Mouse (Mus musculus) MEL (cell line): Measurements from ENCODE around the gene Radil. TPM values are rescaled to one million over a fixed set of nuclear protein-coding genes. Genes with fewer than 3 reads are reported as not detected.

Experiments used
- DNase-seq: peaks from one replicate; pipeline ENCODE4 v3.0.0; 2011; ENCODE audit warnings: low read depth, low spot score
- H3K27ac ChIP-seq: 2 replicates; pipeline ENCODE4 v1.5.1; 2012; ENCODE audit warnings: low read depth, mild to moderate bottlenecking, control low read depth, low read length, moderate library complexity; ENCODE audit not compliant: control insufficient read depth
- H3K27me3 ChIP-seq, 2 experiments: fragments of 150-350 bp in 1 of 2; sonication (generic) in 1 of 2; 2 replicates each; pipeline ENCODE4 v1.6.1; 2012; ENCODE audit warnings: low read length in 2 of 2, mild to moderate bottlenecking in 2 of 2, improper control_type of control experiment in 1 of 2, moderate library complexity in 1 of 2; ENCODE audit not compliant: insufficient read depth in 2 of 2, control insufficient read depth in 1 of 2
- H3K36me3 ChIP-seq, 2 experiments: 2 replicates each; pipeline ENCODE4 v1.6.1; 2012 to 2014; ENCODE audit warnings: low read length in 2 of 2, improper control_type of control experiment in 1 of 2, inconsistent platforms in 1 of 2, mild to moderate bottlenecking in 1 of 2; ENCODE audit not compliant: insufficient read depth in 2 of 2, control insufficient read depth in 1 of 2
- H3K4me1 ChIP-seq, 2 experiments: fragments of 150-350 bp in 1 of 2; sonication (generic) in 1 of 2; 2 replicates each; pipeline ENCODE4 v1.6.1; 2012; ENCODE audit warnings: low read length in 2 of 2, improper control_type of control experiment in 1 of 2, mild to moderate bottlenecking in 1 of 2; ENCODE audit not compliant: insufficient read depth in 2 of 2, control insufficient read depth in 1 of 2
- H3K4me3 ChIP-seq, 2 experiments: fragments of 150-350 bp in 1 of 2; sonication (generic) in 1 of 2; 2 replicates each; pipeline ENCODE4 v1.5.1; 2012; ENCODE audit warnings: low read depth in 2 of 2, low read length in 2 of 2, mild to moderate bottlenecking in 2 of 2, moderate library complexity in 2 of 2, control low read depth in 1 of 2, improper control_type of control experiment in 1 of 2; ENCODE audit not compliant: control insufficient read depth in 1 of 2, insufficient read depth in 1 of 2
- H3K79me2 ChIP-seq: 2 replicates; pipeline ENCODE4 v1.6.1; 2012; ENCODE audit warnings: mild to moderate bottlenecking, low read length, moderate library complexity; ENCODE audit not compliant: control insufficient read depth, poor library complexity, insufficient read depth
- H3K9ac ChIP-seq: 2 replicates; pipeline ENCODE4 v1.6.1; 2012; ENCODE audit warnings: low read depth, mild to moderate bottlenecking, control low read depth, low read length, moderate library complexity; ENCODE audit not compliant: control insufficient read depth, poor library complexity, severe bottlenecking
- H3K9me3 ChIP-seq: fragments of 150-350 bp; sonication (generic); replicated peaks from 2 replicates; pipeline ENCODE4 v1.6.1; 2012; ENCODE audit warnings: mild to moderate bottlenecking, low read length, improper control_type of control experiment, moderate library complexity; ENCODE audit not compliant: insufficient read depth
- BHLHE40 ChIP-seq: IDR thresholded peaks from 2 replicates; pipeline ENCODE4 v1.6.1; 2012; ENCODE audit warnings: low read depth, mild to moderate bottlenecking, inconsistent platforms, low read length, improper control_type of control experiment, borderline replicate concordance
- CHD1 ChIP-seq: IDR thresholded peaks from 2 replicates; pipeline ENCODE4 v1.6.1; 2012; ENCODE audit warnings: low read depth, mild to moderate bottlenecking, inconsistent platforms, low read length, improper control_type of control experiment
- EP300 ChIP-seq, 2 experiments: IDR thresholded peaks; 2 replicates each; pipeline ENCODE4 v1.6.1; 2011; ENCODE audit warnings: improper control_type of control experiment in 2 of 2, low read length in 2 of 2, low read depth in 1 of 2, mild to moderate bottlenecking in 1 of 2
- ETS1 ChIP-seq: IDR thresholded peaks from 2 replicates; pipeline ENCODE4 v1.6.1; 2012; ENCODE audit warnings: low read depth, mild to moderate bottlenecking, inconsistent platforms, low read length, improper control_type of control experiment, moderate library complexity
- GATA1 ChIP-seq: IDR thresholded peaks from 2 replicates; pipeline ENCODE4 v1.6.1; 2011; ENCODE audit warnings: low read depth, low read length, improper control_type of control experiment
- HCFC1 ChIP-seq: IDR thresholded peaks from 2 replicates; pipeline ENCODE4 v1.6.1; 2012; ENCODE audit warnings: low read depth, mild to moderate bottlenecking, inconsistent platforms, low read length, improper control_type of control experiment, moderate library complexity
- KAT2A ChIP-seq: conservative IDR thresholded peaks from 2 replicates; pipeline ENCODE4 v1.6.1; 2012; ENCODE audit warnings: low read depth, low read length, improper control_type of control experiment, inconsistent platforms
- MEF2A ChIP-seq: IDR thresholded peaks from 2 replicates; pipeline ENCODE4 v1.6.1; 2014; ENCODE audit warnings: low read depth, mild to moderate bottlenecking, inconsistent platforms, low read length, improper control_type of control experiment; ENCODE audit not compliant: poor library complexity, insufficient replicate concordance, severe bottlenecking; ENCODE audit errors: extremely low read depth
- MYB ChIP-seq: IDR thresholded peaks from 2 replicates; pipeline ENCODE4 v1.6.1; 2011; ENCODE audit warnings: mild to moderate bottlenecking, low read depth, low read length, improper control_type of control experiment
- MYC ChIP-seq: IDR thresholded peaks from 2 replicates; pipeline ENCODE4 v1.6.1; 2011; ENCODE audit warnings: low read depth, mild to moderate bottlenecking, low read length, improper control_type of control experiment, moderate library complexity
- NELFE ChIP-seq: IDR thresholded peaks from 2 replicates; pipeline ENCODE4 v1.6.1; 2011; ENCODE audit warnings: low read depth, low read length, improper control_type of control experiment
- NRF1 ChIP-seq: IDR thresholded peaks from 2 replicates; pipeline ENCODE4 v1.6.1; 2014; ENCODE audit warnings: low read depth, mild to moderate bottlenecking, inconsistent platforms, low read length, improper control_type of control experiment, moderate library complexity; ENCODE audit not compliant: poor library complexity, insufficient read depth, severe bottlenecking
- POLR2A ChIP-seq, 2 experiments: IDR thresholded peaks; 2 replicates each; pipeline ENCODE4 v1.6.1; 2011 to 2012; ENCODE audit warnings: low read length in 2 of 2, mild to moderate bottlenecking in 2 of 2, control low read depth in 1 of 2, improper control_type of control experiment in 1 of 2, low read depth in 1 of 2, moderate library complexity in 1 of 2; ENCODE audit not compliant: control insufficient read depth in 1 of 2, insufficient read depth in 1 of 2, poor library complexity in 1 of 2
- POLR2AphosphoS2 ChIP-seq: IDR thresholded peaks from 2 replicates; pipeline ENCODE4 v1.6.1; 2011; ENCODE audit warnings: low read length, improper control_type of control experiment
- RAD21 ChIP-seq: IDR thresholded peaks from 2 replicates; pipeline ENCODE4 v1.6.1; 2011; ENCODE audit warnings: mild to moderate bottlenecking, low read depth, low read length, improper control_type of control experiment
- SIN3A ChIP-seq: IDR thresholded peaks from 2 replicates; pipeline ENCODE4 v1.6.1; 2012; ENCODE audit warnings: low read length, improper control_type of control experiment, inconsistent platforms
- TBP ChIP-seq: IDR thresholded peaks from 2 replicates; pipeline ENCODE4 v1.8.0; 2011; ENCODE audit warnings: low read depth, low read length, improper control_type of control experiment
- TCF12 ChIP-seq: IDR thresholded peaks from 2 replicates; pipeline ENCODE4 v1.6.1; 2014; ENCODE audit warnings: low read depth, mild to moderate bottlenecking, inconsistent platforms, low read length, improper control_type of control experiment, moderate library complexity
- UBTF ChIP-seq: IDR thresholded peaks from 2 replicates; pipeline ENCODE4 v1.6.1; 2012; ENCODE audit warnings: low read depth, mild to moderate bottlenecking, inconsistent platforms, low read length, improper control_type of control experiment, moderate library complexity, borderline replicate concordance; ENCODE audit not compliant: insufficient read depth
- USF1 ChIP-seq: IDR thresholded peaks from 2 replicates; pipeline ENCODE4 v1.6.1; 2014; ENCODE audit warnings: low read depth, mild to moderate bottlenecking, inconsistent platforms, low read length, improper control_type of control experiment, moderate library complexity
- ZC3H11A ChIP-seq: IDR thresholded peaks from 2 replicates; pipeline ENCODE4 v1.6.1; 2012; ENCODE audit warnings: low read depth, mild to moderate bottlenecking, inconsistent platforms, low read length, improper control_type of control experiment
- ZKSCAN1 ChIP-seq: IDR thresholded peaks from 2 replicates; pipeline ENCODE4 v1.6.1; 2012; ENCODE audit warnings: low read depth, mild to moderate bottlenecking, inconsistent platforms, low read length, improper control_type of control experiment, moderate library complexity
- ZMIZ1 ChIP-seq: IDR thresholded peaks from 2 replicates; pipeline ENCODE4 v1.6.1; 2012; ENCODE audit warnings: low read depth, mild to moderate bottlenecking, inconsistent platforms, low read length, improper control_type of control experiment, moderate library complexity
- polyA plus RNA-seq, 2 experiments: library from polyadenylated mRNA; stranded (reverse) in 1 of 2; unstranded in 1 of 2; fragments of >175 nt in 1 of 2; fragments of >200 nt in 1 of 2; gene quantifications; 2 replicates each; pipeline versions ENCODE4 v1.2.1 to v1.2.4; 2012; ENCODE audit warnings: low replicate concordance in 2 of 2, low read depth in 1 of 2; ENCODE audit not compliant: insufficient read length in 2 of 2, insufficient read depth in 1 of 2, missing spikeins in 1 of 2
- total RNA-seq: library from RNA; depleted of rRNA; stranded (reverse); fragments of 300-350 nt; gene quantifications from 2 replicates; pipeline ENCODE4 v1.2.3, GENCODE M21; 2012

The Radil gene
- total and polyA plus RNA-seq, 3 experiments = 0.07 to 0.27 TPM; not detected in 1

- no peak overlapping the region for H3K9ac ChIP-seq
- peaks cover 0 to 21% of the 10 kb centered on the region in 2 experiments; a peak in 3 of 4 replicates for H3K4me1 ChIP-seq
- H3K27me3 ChIP-seq = no peaks in the 10 kb centered on the region
- H3K27ac ChIP-seq = no peak overlapping the region
- no peak for DNase-seq
- peaks cover 0 to 14% of the 10 kb centered on the region in 2 experiments for H3K36me3 ChIP-seq
- no peak overlapping the region for H3K4me3 ChIP-seq
- no peaks in the 10 kb centered on the region for H3K9me3 ChIP-seq
- no peak for TF ChIP-seq HCFC1
- TF ChIP-seq, all 39 proteins: peak for 0
- peaks cover 9% of the 10 kb centered on the region for H3K79me2 ChIP-seq
Observed at GRCm38 (mm10) chr5:142442045-142442440, 108.9 kb downstream of the Radil start.

DNA sequence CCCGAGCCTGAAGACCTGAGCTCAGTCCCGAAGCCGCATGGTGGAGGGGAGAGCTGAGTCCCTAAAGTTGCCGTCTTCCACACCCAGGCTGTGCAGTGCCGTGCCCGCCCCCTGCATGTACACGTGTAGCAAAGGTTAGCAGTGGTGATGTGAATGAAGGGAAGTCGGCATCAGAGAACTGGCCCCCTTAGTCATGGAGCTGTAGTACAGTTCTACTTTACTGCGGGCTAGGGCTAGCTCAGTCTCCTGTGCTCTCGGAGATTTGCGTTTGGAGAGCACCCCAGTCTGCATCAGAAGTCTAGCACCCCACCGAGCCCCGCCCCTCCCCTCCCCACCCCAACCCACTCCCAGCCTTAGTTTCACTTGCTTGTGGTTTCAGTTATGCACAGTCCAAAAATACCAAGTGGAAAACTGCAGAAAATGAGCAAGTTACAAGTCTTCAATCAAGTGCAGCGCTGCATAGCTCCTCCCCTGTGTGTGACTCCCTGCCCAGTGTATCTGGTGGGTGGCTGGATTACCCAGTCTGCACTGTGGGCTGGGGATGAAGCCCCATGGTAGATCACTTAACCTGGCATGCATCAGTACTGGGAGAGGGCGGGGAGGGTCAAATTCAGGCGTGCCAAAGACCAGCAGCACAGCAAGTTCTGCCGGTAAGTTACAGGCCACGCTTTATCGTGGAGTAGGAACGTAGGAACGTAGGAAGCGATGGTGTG, 109.4 kb downstream of the Radil start:
- peak overlapping the region; percentile 10 for H3K27ac ChIP-seq
- no peak overlapping the region for H3K9ac ChIP-seq
- no peak for TF ChIP-seq ETS1
- TF ChIP-seq GATA1 = no peak
- no peak for TF ChIP-seq RAD21
- TF ChIP-seq CHD1 = no peak
- no peak for TF ChIP-seq UBTF
- no peak for TF ChIP-seq TBP
- no peaks in the 10 kb centered on the region for H3K27me3 ChIP-seq
- H3K4me3 ChIP-seq = no peak overlapping the region
- peaks cover 9% of the 10 kb centered on the region for H3K79me2 ChIP-seq
- DNase-seq = no peak
- H3K36me3 ChIP-seq = peaks cover 0 to 14% of the 10 kb centered on the region in 2 experiments
- peaks cover 0 to 21% of the 10 kb centered on the region in 2 experiments; a peak in 3 of 4 replicates for H3K4me1 ChIP-seq
- no peaks in the 10 kb centered on the region for H3K9me3 ChIP-seq

- H3K4me3 ChIP-seq = peak overlapping the region; percentile 33 to 44; a peak in 3 of 4 replicates
- TF ChIP-seq MEF2A = no peak
- no peak for TF ChIP-seq POLR2AphosphoS2
- peak; percentile 52; the same call in 1 of the 2 replicates for TF ChIP-seq ETS1
- TF ChIP-seq TCF12 = no peak
- no peak for TF ChIP-seq ZC3H11A
- TF ChIP-seq ZMIZ1 = no peak
- TF ChIP-seq TBP = no peak
- TF ChIP-seq CHD1 = no peak
- TF ChIP-seq BHLHE40 = no peak
- no peak for TF ChIP-seq ZKSCAN1
- TF ChIP-seq POLR2A (IDR thresholded peaks at IDR 0.05; ENCODE audit: control insufficient read depth in 1 of 2, insufficient read depth in 1 of 2, low read depth in 1 of 2, low read length in 2 of 2, poor library complexity in 1 of 2) = no peak
- peak; percentile 72 for TF ChIP-seq MYC
- TF ChIP-seq KAT2A = no peak
- TF ChIP-seq EP300 (IDR thresholded peaks at IDR 0.05; ENCODE audit: low read depth in 1 of 2, low read length in 2 of 2) = no peak
- TF ChIP-seq USF1 = peak; percentile 67; the same call in 1 of the 2 replicates
- 0 out of 2 replicates have a peak, but pooled peaks have one; percentile 31 for TF ChIP-seq NRF1
- TF ChIP-seq MYB = no peak
- TF ChIP-seq SIN3A = peak; percentile 96
- TF ChIP-seq NELFE = no peak
Observed at GRCm38 (mm10) chr5:142440451-142441147, 110.3 kb downstream of the Radil start.

More at GRCm38 (mm10) chr5:142440451-142441147, 110.3 kb downstream of the Radil start:
- peak overlapping the region; percentile 49 for H3K27ac ChIP-seq
- peaks cover 6% of the 10 kb centered on the region for H3K79me2 ChIP-seq
- H3K27me3 ChIP-seq = no peaks in the 10 kb centered on the region
- H3K9ac ChIP-seq = peak overlapping the region; percentile 57; the same call in 1 of the 2 replicates
- DNase-seq = peak; percentile 96
- peaks cover 0 to 14% of the 10 kb centered on the region in 2 experiments for H3K36me3 ChIP-seq
- H3K9me3 ChIP-seq = no peaks in the 10 kb centered on the region
- H3K4me1 ChIP-seq = peaks cover 0 to 21% of the 10 kb centered on the region in 2 experiments; a peak in 3 of 4 replicates
